Mouse (Mus musculus): ENCODE measurements around the gene Pde6h. TPM values are rescaled to one million over a fixed set of nuclear protein-coding genes. Genes with fewer than 3 reads are reported as not detected.
"Not testable (repeated sequence)": the region's sequence is repeated elsewhere in the genome, so short reads cannot be mapped to it uniquely, and the experiment has no call there.

Gene Pde6h
- 1 to 10 TPM in 1 of 2 experiments, under 1 TPM in 1; 0.82 to 1.1 TPM for total RNA-seq (2021)
- long read RNA-seq, experiment 1, partial matches to known transcripts, result 0 of 1 reads
- long read RNA-seq, experiment 1, other reads (novel, unspliced or antisense), result 1 of 1 reads
- long read RNA-seq, experiment 2, partial matches to known transcripts, result 0 of 1 reads
- long read RNA-seq, experiment 2, other reads (novel, unspliced or antisense), result 1 of 1 reads

- DNase-seq (ENCODE audit: low spot score in 2 of 2), result no peak
Observed at GRCm38 (mm10) chr6:136923532-136923931, at the start of gene Pde6h. Pde6h (plus strand) TSS chr6:136923832.

GRCm38 (mm10) chr6:136874599-136874998 is 49.0 kb upstream of the Pde6h start:
- peak; percentile 30 to 38 for DNase-seq (ENCODE audit: low spot score in 2 of 2)

- peak; percentile 63 to 72 for DNase-seq (ENCODE audit: low spot score in 2 of 2)
Observed at GRCm38 (mm10) chr6:136875670-136876069, 48.0 kb upstream of the Pde6h start, which contains the start of gene Mgp. Mgp (minus strand) TSS chr6:136875823.

GRCm38 (mm10) chr6:136881678-136882077 is 42.0 kb upstream of the Pde6h start:
- no peak for DNase-seq (ENCODE audit: low spot score in 2 of 2)

GRCm38 (mm10) chr6:136883431-136883915 is 40.2 kb upstream of the Pde6h start:
- no peak for DNase-seq (ENCODE audit: low spot score in 2 of 2)

GRCm38 (mm10) chr6:136883961-136884360 is 39.7 kb upstream of the Pde6h start:
- DNase-seq (ENCODE audit: low spot score in 2 of 2), result no peak

- DNase-seq (ENCODE audit: low spot score in 2 of 2), result not testable (repeated sequence)
Observed at GRCm38 (mm10) chr6:136884766-136885165, 38.9 kb upstream of the Pde6h start.

- no peak for DNase-seq (ENCODE audit: low spot score in 2 of 2)
Observed at GRCm38 (mm10) chr6:136887854-136888253, 35.8 kb upstream of the Pde6h start.

GRCm38 (mm10) chr6:136889067-136889466 is 34.6 kb upstream of the Pde6h start:
- no peak for DNase-seq (ENCODE audit: low spot score in 2 of 2)

GRCm38 (mm10) chr6:136889554-136889953 is 34.1 kb upstream of the Pde6h start:
- no peak for DNase-seq (ENCODE audit: low spot score in 2 of 2)

- DNase-seq (ENCODE audit: low spot score in 2 of 2), result no peak
Observed at GRCm38 (mm10) chr6:136892002-136892401, 31.6 kb upstream of the Pde6h start.

- DNase-seq (ENCODE audit: low spot score in 2 of 2), result no peak
Observed at GRCm38 (mm10) chr6:136894532-136895339, 28.9 kb upstream of the Pde6h start.

- no peak for DNase-seq (ENCODE audit: low spot score in 2 of 2)
Observed at GRCm38 (mm10) chr6:136897789-136898188, 25.8 kb upstream of the Pde6h start.

- no peak for DNase-seq (ENCODE audit: low spot score in 2 of 2)
Observed at GRCm38 (mm10) chr6:136898222-136898621, 25.4 kb upstream of the Pde6h start.

GRCm38 (mm10) chr6:136898954-136899353 is 24.7 kb upstream of the Pde6h start:
- no peak for DNase-seq (ENCODE audit: low spot score in 2 of 2)

- DNase-seq (ENCODE audit: low spot score in 2 of 2), result no peak
Observed at GRCm38 (mm10) chr6:136900369-136901009, 23.1 kb upstream of the Pde6h start.

GRCm38 (mm10) chr6:136901010-136901409 is 22.6 kb upstream of the Pde6h start:
- DNase-seq (ENCODE audit: low spot score in 2 of 2), result no peak

- no peak for DNase-seq (ENCODE audit: low spot score in 2 of 2)
Observed at GRCm38 (mm10) chr6:136902527-136902926, 21.1 kb upstream of the Pde6h start.

GRCm38 (mm10) chr6:136903885-136904470 is 19.7 kb upstream of the Pde6h start:
- DNase-seq (ENCODE audit: low spot score in 2 of 2), result no peak

- DNase-seq (ENCODE audit: low spot score in 2 of 2), result no peak
Observed at GRCm38 (mm10) chr6:136906283-136906936, 17.2 kb upstream of the Pde6h start.

GRCm38 (mm10) chr6:136906937-136907293 is 16.7 kb upstream of the Pde6h start:
- DNase-seq (ENCODE audit: low spot score in 2 of 2), result no peak

All from left cerebral cortex, adult 18-20 months (tissue).